Mouse (Mus musculus): ENCODE measurements at regions not wholly inside any gene's neighbourhood (a gene's known extent, or its start where the extent isn't known, plus 50 kb on each side); places are given as distances from the start of the nearest gene placed in this dataset.
"Not testable (repeated sequence)": the region's sequence is repeated elsewhere in the genome, so short reads cannot be mapped to it uniquely, and the experiment has no call there.

GRCm38 (mm10) chr6:6387571-6387970 is 170.6 kb upstream of the Slc25a13 start:
- DNase-seq, result no peak

GRCm38 (mm10) chr6:6384971-6385370 is 168.0 kb upstream of the Slc25a13 start:
- no peak for DNase-seq

- no peak for DNase-seq
Measured at GRCm38 (mm10) chr6:6384441-6384840, 167.5 kb upstream of the Slc25a13 start.

DNA sequence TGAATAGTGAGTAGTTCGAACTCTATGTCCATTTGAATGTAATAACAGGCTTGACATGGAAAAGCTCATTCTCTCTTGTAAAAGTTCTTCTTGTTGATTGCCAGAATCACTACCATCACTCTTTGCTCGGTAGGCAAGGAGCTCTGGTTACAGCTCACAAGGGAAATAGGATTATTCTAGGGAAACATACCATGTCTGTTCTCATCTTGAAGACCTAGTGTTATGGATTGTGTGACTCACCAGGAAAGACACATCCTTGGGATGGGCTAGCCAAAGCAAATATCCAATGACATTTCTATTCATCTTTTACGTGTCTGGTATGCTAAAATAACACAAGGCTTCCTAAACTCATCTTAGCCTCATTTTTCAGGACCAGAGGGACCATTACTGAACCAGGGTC is 155.4 kb upstream of the Slc25a13 start:
- no peak for DNase-seq

- DNase-seq, result no peak
Measured at GRCm38 (mm10) chr6:6371444-6372093, 154.6 kb upstream of the Slc25a13 start.

DNA sequence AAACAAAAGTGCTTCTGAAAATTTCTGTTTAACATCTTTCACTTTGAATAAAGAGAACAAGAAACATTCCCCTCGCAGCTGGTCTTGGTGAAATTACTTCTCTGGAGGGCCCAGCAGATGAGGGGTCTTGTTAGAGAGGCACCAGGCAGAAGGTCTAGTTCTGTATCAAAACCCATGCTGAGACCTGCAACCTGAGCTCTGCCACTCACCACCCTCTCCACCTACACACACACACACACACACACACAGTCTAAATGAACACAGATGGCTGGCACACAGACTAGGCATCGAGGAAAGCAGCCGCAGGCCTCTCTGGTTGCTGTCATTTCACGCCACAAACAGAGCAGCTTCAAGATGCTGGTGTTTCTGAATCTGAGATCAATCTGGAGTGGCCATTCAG is 147.1 kb upstream of the Slc25a13 start:
- no peak for DNase-seq

- no peak for DNase-seq
Measured at GRCm38 (mm10) chr6:6362678-6363354, 145.8 kb upstream of the Slc25a13 start.

- DNase-seq, result not testable (repeated sequence)
Measured at GRCm38 (mm10) chr6:6361181-6361580, 144.2 kb upstream of the Slc25a13 start.

- DNase-seq, result no peak
Measured at GRCm38 (mm10) chr6:6357477-6357876, 140.5 kb upstream of the Slc25a13 start.

DNA sequence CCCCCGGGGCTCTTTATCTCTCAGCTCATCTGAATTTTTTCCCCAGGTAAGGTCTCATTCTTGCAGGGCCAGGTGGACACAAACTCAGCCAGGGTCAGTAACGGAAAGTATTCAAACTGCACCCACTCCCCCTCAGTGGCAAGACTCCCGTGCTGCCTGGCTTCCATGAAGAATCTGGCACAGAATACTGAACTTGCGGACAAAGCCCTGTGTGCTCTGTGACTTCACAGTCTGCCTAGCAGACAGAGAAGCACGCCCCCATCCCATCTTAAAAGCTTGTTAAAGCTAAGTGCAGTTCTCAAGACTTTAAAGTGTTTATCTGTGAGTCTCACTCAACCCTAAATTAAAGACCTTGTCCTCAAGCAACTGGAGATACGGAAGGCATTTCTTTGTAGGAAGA is 140.0 kb upstream of the Slc25a13 start:
- DNase-seq, result no peak

DNA sequence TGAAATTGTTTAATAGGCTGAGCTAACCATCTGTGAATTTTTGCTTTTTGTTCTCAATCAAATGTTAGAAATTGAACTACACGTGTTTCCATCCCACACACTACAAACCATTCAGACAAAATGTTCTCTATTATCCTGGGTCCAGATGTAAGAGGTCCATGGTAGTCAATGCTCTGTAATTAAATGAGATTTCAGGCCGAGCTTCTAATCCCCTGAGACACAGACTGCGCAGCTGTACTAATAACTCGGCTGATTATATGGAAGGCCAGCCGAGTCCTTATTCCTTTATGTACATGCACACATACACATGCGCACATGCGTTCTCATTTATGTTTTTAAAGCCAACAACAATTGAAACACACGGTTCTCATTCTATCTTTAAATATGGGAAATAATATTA is 118.3 kb upstream of the Slc25a13 start:
- no peak for DNase-seq

DNA sequence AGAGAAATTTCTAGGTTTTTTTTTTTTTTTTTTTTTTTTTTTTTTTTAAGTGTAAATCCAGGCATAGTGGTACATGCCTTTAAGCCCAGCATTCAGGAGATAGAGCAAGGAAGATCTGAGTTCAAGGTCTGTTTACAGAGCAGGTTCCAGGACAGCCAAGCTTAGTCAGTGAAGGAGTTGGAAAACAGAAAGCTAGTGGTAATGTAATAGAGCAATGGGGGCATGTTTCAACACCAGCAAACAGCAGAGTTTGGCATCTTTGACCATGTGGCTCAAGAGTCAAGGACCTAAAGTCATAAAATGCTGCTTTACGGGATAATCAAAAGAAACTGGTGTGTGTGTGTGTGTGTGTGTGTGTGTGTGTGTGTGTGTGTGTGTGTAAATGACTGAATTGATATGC is 113.3 kb upstream of the Slc25a13 start:
- DNase-seq, result no peak

GRCm38 (mm10) chr6:6325516-6325915 is 108.5 kb upstream of the Slc25a13 start:
- DNase-seq, result no peak

GRCm38 (mm10) chr6:6316725-6317124 is 99.8 kb upstream of the Slc25a13 start:
- no peak for DNase-seq

DNA sequence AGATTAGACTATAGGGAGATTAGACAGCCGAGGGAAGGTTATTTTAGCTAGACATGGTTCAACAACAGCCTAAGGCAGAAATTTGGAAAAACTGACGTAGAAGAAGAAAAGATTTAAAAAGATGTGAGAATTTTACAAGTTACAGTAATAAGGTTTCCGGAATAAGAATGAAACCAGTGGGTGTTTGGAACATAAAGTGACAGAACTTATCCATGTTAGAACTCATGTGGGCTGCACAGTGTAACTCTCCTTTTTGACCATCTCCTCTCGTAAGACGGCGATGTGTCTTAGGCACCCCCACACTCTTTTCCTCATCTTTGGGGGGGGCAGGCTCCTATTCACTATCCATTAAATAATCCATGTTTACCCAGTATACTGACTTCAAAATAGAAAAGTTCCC is 96.2 kb upstream of the Slc25a13 start:
- DNase-seq, result no peak

GRCm38 (mm10) chr6:6310213-6310612 is 93.2 kb upstream of the Slc25a13 start:
- DNase-seq, result no peak

DNA sequence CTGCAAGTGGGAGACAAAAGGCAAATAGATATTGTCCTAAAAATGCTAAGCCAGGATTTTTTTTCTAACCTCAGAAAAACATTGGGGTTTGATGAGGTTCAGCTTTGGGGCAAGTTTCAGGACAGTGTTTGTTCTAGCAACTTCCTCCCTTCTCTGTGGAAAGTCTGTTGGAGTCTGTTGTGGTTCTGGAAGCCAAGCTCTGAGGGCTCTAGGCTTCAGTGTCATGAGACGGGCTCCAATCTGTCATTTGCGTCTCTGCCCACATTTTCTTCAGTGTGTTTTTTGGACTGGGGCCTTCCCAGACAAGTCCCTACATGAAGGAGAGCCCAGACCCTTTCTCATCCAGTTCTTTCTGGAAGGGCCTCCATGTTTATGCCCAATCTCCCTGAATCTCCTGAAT is 90.6 kb upstream of the Slc25a13 start:
- no peak for DNase-seq

- DNase-seq, result no peak
Measured at GRCm38 (mm10) chr6:6303767-6304166, 86.8 kb upstream of the Slc25a13 start.

GRCm38 (mm10) chr6:6301001-6301510 is 84.1 kb upstream of the Slc25a13 start:
- no peak for DNase-seq

GRCm38 (mm10) chr6:6298867-6299852 is 82.2 kb upstream of the Slc25a13 start:
- peak; percentile 48 for DNase-seq

DNA sequence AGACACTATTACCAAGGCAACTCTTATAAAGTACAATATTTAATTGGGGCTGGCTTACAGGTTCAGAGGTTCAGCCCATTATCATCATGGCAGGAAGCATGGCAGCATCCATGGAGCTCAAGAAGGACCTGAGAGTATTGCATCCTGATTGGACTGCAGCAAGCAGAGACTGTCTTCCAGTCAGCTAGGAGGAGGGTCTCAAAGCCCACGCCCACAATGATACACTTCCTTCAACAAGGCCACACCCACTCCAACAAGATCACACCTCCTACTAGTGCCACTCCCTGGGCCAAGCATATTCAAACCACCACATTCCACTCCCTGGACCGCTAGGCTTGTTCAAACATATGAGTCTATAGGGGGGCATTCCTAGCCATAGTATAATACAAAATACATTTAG is 78.6 kb upstream of the Slc25a13 start:
- DNase-seq, result not testable (repeated sequence)

DNA sequence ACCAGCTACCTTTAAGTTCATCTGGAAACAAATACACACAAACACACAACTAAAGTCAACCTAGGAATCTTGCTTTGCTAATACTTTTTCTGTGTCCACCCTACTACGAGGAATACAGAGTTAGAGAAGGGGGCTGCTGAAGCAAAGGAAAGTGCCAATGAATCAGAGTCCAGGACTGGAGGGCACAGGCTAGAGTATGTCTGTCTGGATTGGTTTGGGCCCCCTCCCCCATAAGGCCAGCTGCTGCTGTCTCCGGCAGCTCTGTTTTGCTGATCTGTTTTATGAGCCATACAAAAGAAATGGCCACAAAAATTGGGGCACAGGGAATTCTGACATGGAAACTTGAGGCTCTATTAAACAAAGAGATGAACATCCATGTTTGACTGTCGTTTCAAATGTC is 74.8 kb upstream of the Slc25a13 start:
- no peak for DNase-seq

- no peak for DNase-seq
Measured at GRCm38 (mm10) chr6:6290427-6290826, 73.5 kb upstream of the Slc25a13 start.
